Mouse (Mus musculus) ES-E14 (cell line): Measurements from ENCODE around the gene Ccdc194.

Experiments used
- CHD2 ChIP-seq: IDR thresholded peaks from 2 replicates; pipeline ENCODE4 v1.6.1; 2014; ENCODE audit warnings: mild to moderate bottlenecking, low read depth, low read length, inconsistent platforms
- MAFK ChIP-seq: IDR thresholded peaks from 2 replicates; pipeline ENCODE4 v1.6.1; 2014; ENCODE audit warnings: mild to moderate bottlenecking, low read depth, low read length, inconsistent platforms; ENCODE audit not compliant: insufficient read depth
- ZC3H11A ChIP-seq: IDR thresholded peaks from 2 replicates; pipeline ENCODE4 v1.6.1; 2012; ENCODE audit warnings: low read depth, mild to moderate bottlenecking, inconsistent platforms, low read length, borderline replicate concordance
- ZNF384 ChIP-seq: IDR thresholded peaks from 2 replicates; pipeline ENCODE4 v1.6.1; 2012; ENCODE audit warnings: low read depth, low read length, inconsistent platforms

DNA sequence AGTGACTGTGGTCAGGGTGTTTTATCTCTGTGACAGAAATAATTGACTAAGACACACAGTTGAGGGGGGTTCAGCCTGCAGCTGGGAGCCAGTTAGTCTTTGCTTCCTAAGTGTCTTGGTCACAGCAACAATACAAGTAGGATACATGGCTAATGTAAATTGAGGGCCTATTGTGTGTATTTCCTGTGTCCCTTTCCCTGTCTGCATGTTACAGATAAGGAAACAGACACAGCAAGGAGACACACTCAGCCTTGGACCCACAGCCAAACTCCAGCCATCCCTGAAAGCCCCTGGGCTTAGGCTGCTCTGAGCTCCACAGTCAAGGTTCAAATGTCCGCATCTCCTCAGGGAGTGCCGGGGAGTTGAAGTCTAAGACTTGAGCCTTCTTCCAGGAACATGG lies 29.1 kb upstream of the Ccdc194 start:
- no peak for TF ChIP-seq MAFK
- no peak for TF ChIP-seq CHD2
- no peak for TF ChIP-seq ZC3H11A
- no peak for TF ChIP-seq ZNF384
